Mouse (Mus musculus): ENCODE measurements around the gene Celf2. TPM values are rescaled to one million over a fixed set of nuclear protein-coding genes. Genes with fewer than 3 reads are reported as not detected.
"Not testable (repeated sequence)": the region's sequence is repeated elsewhere in the genome, so short reads cannot be mapped to it uniquely, and the experiment has no call there.

Celf2 gene
- polyA plus RNA-seq, 1 experiment from 2014 or later = 182 TPM

- H3K36me3 ChIP-seq = peaks cover 24% of the 10 kb centered on the region
- no peak overlapping the region for H3K4me2 ChIP-seq (replicated peaks)
- H3K9me3 ChIP-seq = no peaks in the 10 kb centered on the region
- no peak overlapping the region for H3K27ac ChIP-seq
- ATAC-seq = no peak
- H3K4me3 ChIP-seq (replicated peaks) = no peak overlapping the region
- H3K4me1 ChIP-seq (replicated peaks) = peaks cover 20% of the 10 kb centered on the region
- H3K27me3 ChIP-seq = no peaks in the 10 kb centered on the region
- H3K9ac ChIP-seq (replicated peaks) = no peak overlapping the region
- WGBS = 82% methylated on average over 6 of the region's 6 CpGs
Observed at GRCm38 (mm10) chr2:6603880-6604279, 905.5 kb downstream of the Celf2 start.

- Histone ChIP-seq H3K27ac (no peak overlapping the region), H3K27me3 (no peaks in the 10 kb centered on the region), H3K36me3 (peaks cover 28% of the 10 kb centered on the region), H3K9ac (replicated peaks) (no peak overlapping the region), H3K4me1 (replicated peaks) (peaks cover 14% of the 10 kb centered on the region), H3K4me2 (replicated peaks) (no peak overlapping the region), H3K9me3 (no peaks in the 10 kb centered on the region), H3K4me3 (replicated peaks) (no peak overlapping the region)
- 0 out of 2 replicates have a peak, but pooled peaks have one; percentile 53 for ATAC-seq
- 90% methylated on average over 4 of the region's 4 CpGs for WGBS
Observed at GRCm38 (mm10) chr2:6602163-6602562, 907.2 kb downstream of the Celf2 start.

GRCm38 (mm10) chr2:6598879-6599167 lies 910.5 kb downstream of the Celf2 start:
- 79% methylated on average over 1 of the region's 1 CpGs for WGBS
- Histone ChIP-seq H3K4me1 (replicated peaks) (peaks cover 31% of the 10 kb centered on the region), H3K9ac (replicated peaks) (no peak overlapping the region), H3K4me2 (replicated peaks) (no peak overlapping the region), H3K27me3 (no peaks in the 10 kb centered on the region), H3K27ac (no peak overlapping the region), H3K4me3 (replicated peaks) (no peak overlapping the region), H3K9me3 (no peaks in the 10 kb centered on the region), H3K36me3 (peaks cover 34% of the 10 kb centered on the region)
- ATAC-seq = no peak

- H3K4me1 ChIP-seq (replicated peaks) = peaks cover 36% of the 10 kb centered on the region
- 0 out of 2 replicates have a peak overlapping the region, but pooled peaks have one; percentile 8 for H3K27ac ChIP-seq
- no peak for ATAC-seq
- H3K4me2 ChIP-seq (replicated peaks) = no peak overlapping the region
- WGBS = 77% methylated on average over 8 of the region's 8 CpGs
- H3K9me3 ChIP-seq = no peaks in the 10 kb centered on the region
- no peak overlapping the region for H3K4me3 ChIP-seq (replicated peaks)
- H3K36me3 ChIP-seq = peaks cover 29% of the 10 kb centered on the region
- no peak overlapping the region for H3K9ac ChIP-seq (replicated peaks)
- H3K27me3 ChIP-seq = no peaks in the 10 kb centered on the region
Observed at GRCm38 (mm10) chr2:6598124-6598878, 911.1 kb downstream of the Celf2 start.

GRCm38 (mm10) chr2:6594736-6595135 lies 914.6 kb downstream of the Celf2 start:
- H3K9me3 ChIP-seq = no peaks in the 10 kb centered on the region
- 7% methylated on average over 1 of the region's 1 CpGs for WGBS
- ATAC-seq = peak; percentile 92
- no peak overlapping the region for H3K4me2 ChIP-seq (replicated peaks)
- peaks cover 35% of the 10 kb centered on the region for H3K36me3 ChIP-seq
- no peaks in the 10 kb centered on the region for H3K27me3 ChIP-seq
- no peak overlapping the region for H3K4me3 ChIP-seq (replicated peaks)
- no peak overlapping the region for H3K9ac ChIP-seq (replicated peaks)
- peak overlapping the region; percentile 74 for H3K27ac ChIP-seq
- peaks cover 32% of the 10 kb centered on the region for H3K4me1 ChIP-seq (replicated peaks)

- WGBS = 50% methylated on average over 3 of the region's 3 CpGs
- Histone ChIP-seq H3K36me3 (peaks cover 35% of the 10 kb centered on the region), H3K4me2 (replicated peaks) (no peak overlapping the region), H3K9me3 (no peaks in the 10 kb centered on the region), H3K27me3 (no peaks in the 10 kb centered on the region), H3K27ac (peak overlapping the region; percentile 82), H3K9ac (replicated peaks) (no peak overlapping the region), H3K4me1 (replicated peaks) (peaks cover 29% of the 10 kb centered on the region), H3K4me3 (replicated peaks) (no peak overlapping the region)
- ATAC-seq = peak; percentile 15; the same call in 1 of the 2 replicates
Observed at GRCm38 (mm10) chr2:6594160-6594559, 915.2 kb downstream of the Celf2 start.

- H3K4me3 ChIP-seq (replicated peaks) = no peak overlapping the region
- H3K4me1 ChIP-seq (replicated peaks) = peaks cover 27% of the 10 kb centered on the region
- no peaks in the 10 kb centered on the region for H3K27me3 ChIP-seq
- WGBS = 79% methylated on average over 14 of the region's 14 CpGs
- H3K27ac ChIP-seq = peak overlapping the region; percentile 82
- no peak overlapping the region for H3K9ac ChIP-seq (replicated peaks)
- ATAC-seq = peak; percentile 20; the same call in 1 of the 2 replicates
- no peak overlapping the region for H3K4me2 ChIP-seq (replicated peaks)
- no peaks in the 10 kb centered on the region for H3K9me3 ChIP-seq
- peaks cover 35% of the 10 kb centered on the region for H3K36me3 ChIP-seq
Observed at GRCm38 (mm10) chr2:6593739-6594138, 915.6 kb downstream of the Celf2 start.

- 90% methylated on average over 10 of the region's 10 CpGs for WGBS
Observed at GRCm38 (mm10) chr2:6586122-6586681, 923.2 kb downstream of the Celf2 start.

GRCm38 (mm10) chr2:6585069-6585754 lies 924.2 kb downstream of the Celf2 start:
- no peak overlapping the region for H3K27ac ChIP-seq
- no peak overlapping the region for H3K9ac ChIP-seq (replicated peaks)
- no peaks in the 10 kb centered on the region for H3K4me1 ChIP-seq (replicated peaks)
- 86% methylated on average over 7 of the region's 7 CpGs for WGBS
- peaks cover 24% of the 10 kb centered on the region for H3K36me3 ChIP-seq
- no peak overlapping the region for H3K4me3 ChIP-seq (replicated peaks)
- no peak overlapping the region for H3K4me2 ChIP-seq (replicated peaks)
- ATAC-seq = no peak
- H3K27me3 ChIP-seq = no peaks in the 10 kb centered on the region
- H3K9me3 ChIP-seq = no peaks in the 10 kb centered on the region

More at GRCm38 (mm10) chr2:6586122-6586681, 923.2 kb downstream of the Celf2 start:
- no peaks in the 10 kb centered on the region for H3K9me3 ChIP-seq
- H3K9ac ChIP-seq (replicated peaks) = no peak overlapping the region
- no peak for ATAC-seq
- no peaks in the 10 kb centered on the region for H3K4me1 ChIP-seq (replicated peaks)
- H3K4me3 ChIP-seq (replicated peaks) = no peak overlapping the region
- peaks cover 23% of the 10 kb centered on the region for H3K36me3 ChIP-seq
- H3K27ac ChIP-seq = no peak overlapping the region
- no peak overlapping the region for H3K4me2 ChIP-seq (replicated peaks)
- H3K27me3 ChIP-seq = no peaks in the 10 kb centered on the region

- no peak overlapping the region for H3K27ac ChIP-seq
- H3K27me3 ChIP-seq = no peaks in the 10 kb centered on the region
- no peak for ATAC-seq
- H3K9ac ChIP-seq (replicated peaks) = no peak overlapping the region
- no peak overlapping the region for H3K4me3 ChIP-seq (replicated peaks)
- H3K4me2 ChIP-seq (replicated peaks) = no peak overlapping the region
- H3K36me3 ChIP-seq = peaks cover 24% of the 10 kb centered on the region
- no peaks in the 10 kb centered on the region for H3K9me3 ChIP-seq
- 0 out of 2 replicates have a peak, but pooled peaks cover 2% of the 10 kb centered on the region for H3K4me1 ChIP-seq (replicated peaks)
Observed at GRCm38 (mm10) chr2:6582711-6583110, 926.7 kb downstream of the Celf2 start.

GRCm38 (mm10) chr2:6580066-6580465 lies 929.3 kb downstream of the Celf2 start:
- Histone ChIP-seq H3K4me2 (replicated peaks) (no peak overlapping the region), H3K9ac (replicated peaks) (no peak overlapping the region), H3K4me3 (replicated peaks) (no peak overlapping the region), H3K36me3 (peaks cover 20% of the 10 kb centered on the region), H3K9me3 (no peaks in the 10 kb centered on the region), H3K27ac (0 out of 2 replicates have a peak overlapping the region, but pooled peaks have one; percentile 35), H3K27me3 (no peaks in the 10 kb centered on the region), H3K4me1 (replicated peaks) (0 out of 2 replicates have a peak, but pooled peaks cover 2% of the 10 kb centered on the region)
- ATAC-seq = peak; percentile 30; the same call in 1 of the 2 replicates
- 88% methylated on average over 5 of the region's 5 CpGs for WGBS

- H3K27ac ChIP-seq; ATAC-seq; H3K4me2 ChIP-seq (replicated peaks); H3K27me3 ChIP-seq; H3K4me1 ChIP-seq (replicated peaks); H3K9ac ChIP-seq (replicated peaks); H3K9me3 ChIP-seq; H3K4me3 ChIP-seq (replicated peaks): not testable (repeated sequence)
- WGBS = 94% methylated on average over 3 of the region's 3 CpGs
- H3K36me3 ChIP-seq = peaks cover 14% of the 10 kb centered on the region
Observed at GRCm38 (mm10) chr2:6575316-6575715, 934.0 kb downstream of the Celf2 start.
